Mouse (Mus musculus) hindbrain, embryonic 15.5 days (tissue): ENCODE measurements around the gene Prkcz. TPM values are rescaled to one million over a fixed set of nuclear protein-coding genes. Genes with fewer than 3 reads are reported as not detected.
"Not testable (repeated sequence)": the region's sequence is repeated elsewhere in the genome, so short reads cannot be mapped to it uniquely, and the experiment has no call there.

ENCODE experiments used
- ATAC-seq: fragments of 200-750 bp; cut with Nextera tagmentation; 2 replicates; pipeline ENCODE4 v1.8.0; 2017; ENCODE audit warnings: low read depth, moderate number of reproducible peaks, moderate TSS enrichment; ENCODE audit not compliant: low FRiP score
- H3K27ac ChIP-seq: fragments of 300-500 bp; sonication (generic); replicated peaks from 2 replicates; pipeline ENCODE4 v1.5.1; 2015; ENCODE audit warnings: mild to moderate bottlenecking, inconsistent platforms
- H3K27me3 ChIP-seq: fragments of 300-500 bp; sonication (generic); 2 replicates; pipeline ENCODE4 v1.6.1; 2015; ENCODE audit warnings: control low read depth, inconsistent platforms
- H3K36me3 ChIP-seq: fragments of 300-500 bp; sonication (generic); 2 replicates; pipeline ENCODE4 v1.6.1; 2015; ENCODE audit warnings: control low read depth, inconsistent platforms
- H3K4me1 ChIP-seq: fragments of 300-500 bp; sonication (generic); replicated peaks from 2 replicates; pipeline ENCODE4 v1.6.1; 2015; ENCODE audit warnings: control low read depth, inconsistent platforms
- H3K4me2 ChIP-seq: fragments of 300-500 bp; sonication (generic); 2 replicates; pipeline ENCODE4 v1.6.1; 2015; ENCODE audit warnings: moderate library complexity, mild to moderate bottlenecking, inconsistent platforms
- H3K4me3 ChIP-seq: fragments of 300-500 bp; sonication (generic); 2 replicates; pipeline ENCODE4 v1.5.1; 2015; ENCODE audit warnings: mild to moderate bottlenecking, inconsistent platforms
- H3K9ac ChIP-seq: fragments of 300-500 bp; sonication (generic); 2 replicates; pipeline ENCODE4 v1.6.1; 2015; ENCODE audit warnings: inconsistent platforms
- H3K9me3 ChIP-seq: fragments of 300-500 bp; sonication (generic); 2 replicates; pipeline ENCODE4 v1.6.1; 2016; ENCODE audit warnings: control low read depth, inconsistent platforms
- WGBS: fragments of 180-500 bp; shearing (Covaris S2); methylation state at CpG from one replicate; pipeline ENCODE4 v1.1.7; 2015; 5-methylcytosine and 5-hydroxymethylcytosine counted together
- polyA plus RNA-seq: library from polyadenylated mRNA; unstranded; fragments of >200 nt; fragmentation: Nextera tagmentation; extraction: Ambion mirVana; gene quantifications from 2 replicates; pipeline ENCODE4 v1.2.1, GENCODE M21; 2015

The Prkcz gene
- polyA plus RNA-seq, 1 experiment from 2014 or later = 87.2 TPM

DNA sequence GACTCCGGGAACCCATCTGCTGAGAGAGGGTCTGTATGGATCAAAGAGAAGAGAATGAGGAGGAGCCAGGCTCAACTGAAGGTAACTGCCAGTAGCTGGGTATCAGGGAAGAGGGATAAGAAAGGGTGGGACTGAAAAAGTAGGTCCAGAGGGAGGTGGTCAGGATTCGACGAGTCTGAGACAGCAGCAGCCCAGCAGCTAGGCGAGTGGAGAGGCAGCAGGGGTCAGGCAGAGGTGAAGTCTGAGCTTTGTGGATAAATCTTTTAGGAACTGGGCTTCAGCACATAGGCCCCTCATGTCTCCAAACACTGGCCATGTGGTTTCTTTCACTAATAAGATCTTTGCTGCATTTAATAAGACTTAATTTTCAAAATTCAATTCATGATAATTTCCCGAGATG is 86.7 kb downstream of the Prkcz start:
- H3K9me3 ChIP-seq = no peaks in the 10 kb centered on the region
- no peak overlapping the region for H3K4me3 ChIP-seq
- H3K27ac ChIP-seq = no peak overlapping the region
- no peak overlapping the region for H3K9ac ChIP-seq
- 55% methylated on average over 5 of the region's 5 CpGs for WGBS
- no peak for ATAC-seq
- no peak overlapping the region for H3K4me2 ChIP-seq
- peaks cover 24% of the 10 kb centered on the region for H3K36me3 ChIP-seq
- H3K4me1 ChIP-seq = peaks cover 5% of the 10 kb centered on the region; the same call in 1 of the 2 replicates
- H3K27me3 ChIP-seq = no peaks in the 10 kb centered on the region

DNA sequence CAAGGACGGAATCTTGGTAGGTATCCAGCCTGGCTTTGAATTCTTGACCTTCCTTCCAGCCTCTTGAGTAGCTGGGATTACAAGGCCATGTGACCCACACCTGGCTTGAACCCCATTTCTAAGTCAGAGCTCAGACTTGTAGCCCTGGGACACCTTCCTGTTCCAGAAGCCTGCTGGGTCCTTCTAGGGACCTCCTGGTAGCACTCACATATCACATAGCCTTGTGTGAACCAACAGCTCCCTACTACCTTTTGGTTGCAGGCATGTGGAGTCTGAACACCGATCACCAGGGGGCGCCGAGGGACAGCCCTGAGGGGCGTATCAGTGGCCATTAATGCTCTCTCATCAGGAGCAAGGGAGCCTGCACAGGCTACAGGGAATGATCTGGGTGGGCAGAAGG is 92.8 kb downstream of the Prkcz start:
- Histone ChIP-seq H3K4me2 (no peak overlapping the region), H3K27me3 (no peaks in the 10 kb centered on the region), H3K4me3 (no peak overlapping the region), H3K27ac (no peak overlapping the region), H3K9ac (no peak overlapping the region), H3K9me3 (no peaks in the 10 kb centered on the region), H3K36me3 (peaks cover 28% of the 10 kb centered on the region), H3K4me1 (no peaks in the 10 kb centered on the region)
- no peak for ATAC-seq
- 37% methylated on average over 5 of the region's 5 CpGs for WGBS

DNA sequence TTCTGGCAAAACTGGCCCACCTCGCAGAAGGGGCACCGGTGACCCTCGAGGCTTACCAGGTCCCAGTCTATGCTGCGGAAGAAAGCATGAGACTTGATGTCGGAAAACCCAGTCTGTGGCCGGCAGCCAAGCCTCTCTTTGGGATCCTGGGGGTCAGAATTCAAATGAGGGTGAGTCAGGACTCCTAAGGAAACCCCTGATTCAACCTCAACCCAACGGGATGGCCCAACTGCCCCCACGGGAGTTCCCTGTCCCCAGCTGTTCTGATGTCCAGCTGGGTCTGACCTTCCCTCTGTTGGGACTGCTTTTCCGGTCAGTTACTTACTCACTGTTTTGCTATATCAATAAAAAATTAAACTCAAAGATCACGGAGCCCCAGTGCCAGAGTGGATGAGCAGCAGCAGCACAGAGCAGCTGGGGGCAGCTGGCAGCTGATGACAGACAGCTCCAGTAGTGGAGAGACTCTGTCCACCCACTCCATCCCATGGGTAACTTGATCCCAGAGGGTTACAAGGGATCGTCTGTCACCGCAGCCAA is 93.5 kb downstream of the Prkcz start:
- Histone ChIP-seq H3K36me3 (peaks cover 26% of the 10 kb centered on the region), H3K9me3 (no peaks in the 10 kb centered on the region), H3K27ac (no peak overlapping the region), H3K9ac (no peak overlapping the region), H3K4me2 (no peak overlapping the region), H3K27me3 (no peaks in the 10 kb centered on the region), H3K4me1 (no peaks in the 10 kb centered on the region), H3K4me3 (no peak overlapping the region)
- 59% methylated on average over 12 of the region's 12 CpGs for WGBS
- ATAC-seq = no peak

DNA sequence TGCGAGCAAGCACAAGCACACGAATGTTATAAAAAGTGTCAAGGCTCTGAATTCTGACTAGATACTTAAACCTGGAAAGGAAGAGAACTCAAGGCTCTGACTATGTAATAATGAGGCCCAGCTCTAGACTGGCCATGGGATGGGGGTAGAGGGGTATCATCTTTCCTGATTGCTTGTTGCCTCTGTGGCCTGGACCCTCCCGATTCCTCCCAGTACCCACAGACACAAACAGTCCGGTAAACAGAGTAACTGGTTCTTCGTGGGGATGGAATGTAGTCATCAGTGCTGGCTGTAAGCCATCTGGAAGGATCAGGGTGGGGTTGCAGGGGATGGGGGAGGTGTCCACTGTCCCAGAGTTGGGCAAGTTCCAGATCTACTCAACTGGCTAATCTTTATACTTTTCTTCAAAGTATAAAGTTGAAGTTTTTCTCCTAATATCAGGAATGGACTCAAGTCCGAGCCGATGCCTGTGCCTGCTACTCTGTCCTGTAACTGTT is 94.1 kb downstream of the Prkcz start:
- no peak overlapping the region for H3K4me2 ChIP-seq
- peaks cover 26% of the 10 kb centered on the region for H3K36me3 ChIP-seq
- ATAC-seq = no peak
- H3K9ac ChIP-seq = no peak overlapping the region
- no peak overlapping the region for H3K4me3 ChIP-seq
- no peaks in the 10 kb centered on the region for H3K27me3 ChIP-seq
- H3K9me3 ChIP-seq = no peaks in the 10 kb centered on the region
- H3K27ac ChIP-seq = no peak overlapping the region
- 78% methylated on average over 7 of the region's 7 CpGs for WGBS
- no peaks in the 10 kb centered on the region for H3K4me1 ChIP-seq

DNA sequence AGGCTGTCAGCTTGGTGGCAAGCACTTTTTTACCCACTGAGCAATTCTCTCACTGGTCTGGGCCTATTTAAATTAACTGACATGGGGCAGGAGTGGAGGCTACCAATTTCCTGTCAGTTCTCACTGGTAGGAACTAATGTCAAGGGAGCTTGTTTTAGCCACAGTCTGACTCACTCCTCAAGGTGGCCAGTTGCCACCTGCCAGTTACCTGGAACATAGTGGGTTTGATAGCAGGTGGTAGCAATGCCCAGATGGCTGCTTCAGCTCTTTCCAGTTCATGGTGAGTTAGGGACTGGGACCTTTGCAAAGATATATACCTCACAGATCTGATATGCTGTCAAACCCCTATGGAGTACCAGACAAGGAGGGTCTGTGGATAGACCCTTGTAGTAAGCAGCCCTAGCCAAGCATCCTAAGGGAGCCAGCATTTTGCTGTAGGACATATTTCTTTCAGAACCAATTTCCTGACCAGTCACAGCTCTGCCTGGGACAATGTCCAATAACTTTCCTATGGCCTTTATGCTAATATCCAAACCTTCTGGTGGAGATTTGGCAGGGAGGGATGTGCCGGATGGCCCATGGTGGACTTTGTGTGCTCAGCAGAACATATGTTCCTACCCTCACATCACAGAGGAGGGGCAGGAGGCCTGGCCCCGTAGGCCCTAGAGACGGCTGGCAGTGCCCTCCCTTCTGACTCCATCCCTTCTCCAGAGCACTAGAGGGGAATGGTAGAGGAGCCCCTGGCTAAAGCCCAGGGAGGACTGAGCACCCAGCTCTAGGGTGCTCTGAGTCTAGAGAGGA is 96.4 kb downstream of the Prkcz start:
- Histone ChIP-seq H3K4me3 (no peak overlapping the region), H3K9ac (no peak overlapping the region), H3K27ac (no peak overlapping the region), H3K9me3 (no peaks in the 10 kb centered on the region), H3K4me2 (no peak overlapping the region), H3K4me1 (no peaks in the 10 kb centered on the region), H3K27me3 (no peaks in the 10 kb centered on the region), H3K36me3 (peaks cover 19% of the 10 kb centered on the region)
- ATAC-seq = 0 out of 2 replicates have a peak, but pooled peaks have one; percentile 55
- 65% methylated on average over 3 of the region's 3 CpGs for WGBS

DNA sequence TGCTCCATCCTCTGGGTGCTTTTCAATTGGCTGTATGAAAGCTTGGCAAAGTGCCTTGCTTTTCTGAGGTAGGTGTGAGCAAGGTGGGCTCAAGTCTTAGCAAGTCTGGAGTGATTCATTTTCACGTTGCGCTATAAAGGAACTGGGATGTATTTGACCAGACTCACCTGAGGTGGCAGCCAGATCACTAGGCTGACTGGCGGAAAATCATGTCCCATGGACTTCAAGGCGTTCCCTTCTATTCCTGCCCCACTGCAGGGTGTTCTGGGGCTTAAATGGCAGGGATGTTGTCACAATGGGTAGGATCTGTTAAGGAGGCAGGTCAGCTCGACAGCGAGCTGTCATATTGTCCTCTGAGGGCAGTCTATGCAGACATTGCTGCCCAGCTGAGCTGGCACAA is 108.9 kb downstream of the Prkcz start:
- H3K4me3 ChIP-seq = no peak overlapping the region
- H3K4me2 ChIP-seq = peak overlapping the region; percentile 85; the same call in 1 of the 2 replicates
- no peak overlapping the region for H3K27ac ChIP-seq
- H3K9ac ChIP-seq = no peak overlapping the region
- H3K36me3 ChIP-seq = peaks cover 6% of the 10 kb centered on the region; the same call in 1 of the 2 replicates
- H3K27me3 ChIP-seq = no peaks in the 10 kb centered on the region
- WGBS = 77% methylated on average over 6 of the region's 6 CpGs
- ATAC-seq = no peak
- peaks cover 39% of the 10 kb centered on the region for H3K4me1 ChIP-seq
- H3K9me3 ChIP-seq = no peaks in the 10 kb centered on the region

DNA sequence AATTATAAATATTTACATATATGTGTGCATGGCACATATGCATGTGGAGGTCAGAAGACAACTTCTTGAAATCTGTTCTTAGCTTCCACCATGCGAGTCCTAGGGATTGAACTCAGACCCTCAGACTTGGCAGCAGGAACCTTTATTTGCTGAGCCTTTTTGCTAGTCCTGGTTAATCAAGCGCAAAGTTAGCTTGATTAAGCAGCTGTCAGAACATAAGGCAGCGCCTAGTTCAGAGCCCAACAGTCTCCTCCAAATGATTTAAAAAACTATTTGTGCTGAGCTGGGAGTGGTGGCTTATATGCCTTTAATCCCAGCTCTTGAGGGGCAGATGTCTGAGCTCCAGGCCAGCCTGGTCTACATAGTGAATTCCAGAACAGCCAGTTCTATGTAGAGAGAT is 110.0 kb downstream of the Prkcz start:
- no peaks in the 10 kb centered on the region for H3K36me3 ChIP-seq

DNA sequence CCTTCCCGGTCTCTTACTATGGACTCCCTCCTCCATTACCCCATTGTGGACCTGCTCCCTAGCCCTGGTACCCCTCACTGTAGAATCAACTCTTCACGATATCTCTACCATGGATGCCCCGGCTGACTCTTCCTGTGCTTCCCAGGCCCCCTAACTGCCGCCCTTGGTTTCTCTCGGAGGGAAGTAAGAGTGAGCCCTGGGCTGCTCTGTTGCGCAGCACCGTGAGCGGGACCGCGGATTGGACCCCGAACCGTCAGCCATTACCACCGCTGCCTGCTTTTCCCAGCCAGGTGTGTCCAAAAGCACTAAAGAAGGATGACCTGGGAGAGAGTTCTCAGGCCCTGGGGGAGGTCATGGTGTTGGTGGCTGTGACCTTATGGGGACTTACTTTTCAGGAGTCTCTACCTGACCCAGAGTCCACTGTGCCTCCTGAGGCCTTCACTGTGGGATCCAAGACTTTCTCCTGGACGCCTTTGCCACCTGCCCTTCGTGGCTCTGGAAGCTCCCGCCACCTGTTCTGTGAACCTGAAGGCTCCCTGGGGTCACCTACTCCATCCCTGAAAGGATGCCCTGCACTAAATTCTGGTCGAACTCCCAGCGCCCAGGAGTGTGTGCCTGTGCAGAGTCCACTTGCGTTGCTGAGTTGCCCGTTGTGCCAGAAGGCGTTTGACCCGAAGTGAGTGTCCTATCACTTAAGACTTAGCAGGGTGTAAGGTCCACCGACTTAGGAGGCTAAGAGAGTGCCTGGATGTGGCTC is 110.6 kb downstream of the Prkcz start:
- 11% methylated on average over 23 of the region's 23 CpGs for WGBS
- peak overlapping the region; percentile 58 for H3K4me3 ChIP-seq

More for the DNA sequence above, 110.0 kb downstream of the Prkcz start:
- Histone ChIP-seq H3K27me3 (no peaks in the 10 kb centered on the region), H3K9me3 (no peaks in the 10 kb centered on the region), H3K9ac (peak overlapping the region; percentile 75), H3K4me3 (peak overlapping the region; percentile 58), H3K27ac (peak overlapping the region; percentile 99; the same call in 1 of the 2 replicates), H3K4me1 (peaks cover 44% of the 10 kb centered on the region), H3K4me2 (peak overlapping the region; percentile 85)
- WGBS = 49% methylated on average over 3 of the region's 3 CpGs
- no peak for ATAC-seq

DNA sequence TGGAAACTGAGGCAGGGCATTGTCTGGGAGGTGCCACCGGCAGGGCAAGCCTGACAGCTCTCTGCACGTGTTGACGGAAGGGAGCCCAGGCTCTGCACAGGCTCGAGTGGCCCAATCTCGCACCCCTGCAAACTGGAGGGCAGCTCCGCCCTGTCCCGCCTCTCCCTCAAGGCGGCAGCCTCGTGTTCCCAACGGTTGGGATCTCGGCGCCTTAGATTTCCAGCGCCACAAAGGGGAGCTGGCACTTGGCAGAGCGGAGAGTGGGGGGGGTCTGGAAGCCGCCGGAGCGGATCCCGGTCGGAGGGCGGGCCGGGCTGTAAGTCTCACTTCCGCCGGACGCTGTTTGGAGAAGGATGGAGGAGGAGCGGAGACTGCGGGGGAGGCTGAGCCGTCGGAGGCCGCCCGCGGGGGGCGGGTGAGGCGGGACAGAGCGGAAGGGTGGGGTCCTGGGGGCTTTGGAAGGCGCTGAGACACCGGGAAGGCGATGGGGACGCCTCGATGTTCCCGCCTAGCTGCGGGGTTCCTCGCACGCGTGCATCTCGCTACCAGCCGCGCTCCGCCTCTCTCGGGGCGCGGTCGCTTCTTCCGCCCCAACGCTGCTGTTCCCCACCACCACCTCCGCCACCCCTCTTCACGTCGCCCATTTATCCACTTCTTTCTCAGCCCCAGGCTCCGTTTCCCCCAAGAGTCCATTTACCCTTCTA is 111.4 kb downstream of the Prkcz start, which contains the start of gene Faap20:
Gene Faap20 (plus strand): TSS at position 155 of the 704 bp plus-strand sequence.
- H3K27me3 ChIP-seq = no peaks in the 10 kb centered on the region
- peak within 1 kb of the TSS; percentile 75 for H3K9ac ChIP-seq
- H3K27ac ChIP-seq = peak within 1 kb of the TSS; percentile 99
- H3K4me2 ChIP-seq = peak within 1 kb of the TSS; percentile 85
- peak; percentile 89 for ATAC-seq
- H3K9me3 ChIP-seq = no peaks in the 10 kb centered on the region
- WGBS = 0% methylated on average over 40 of the region's 58 CpGs
- H3K4me1 ChIP-seq = peaks cover 48% of the 10 kb centered on the region
- H3K4me3 ChIP-seq = peak within 1 kb of the TSS; percentile 58
- H3K36me3 ChIP-seq = no peaks in the 10 kb centered on the region

More for the DNA sequence above, 110.6 kb downstream of the Prkcz start:
- no peaks in the 10 kb centered on the region for H3K9me3 ChIP-seq
- H3K27me3 ChIP-seq = no peaks in the 10 kb centered on the region
- H3K36me3 ChIP-seq = no peaks in the 10 kb centered on the region
- peak overlapping the region; percentile 75 for H3K9ac ChIP-seq
- peak; percentile 14 for ATAC-seq
- H3K27ac ChIP-seq = peak overlapping the region; percentile 99
- peaks cover 48% of the 10 kb centered on the region for H3K4me1 ChIP-seq
- peak overlapping the region; percentile 85 for H3K4me2 ChIP-seq

DNA sequence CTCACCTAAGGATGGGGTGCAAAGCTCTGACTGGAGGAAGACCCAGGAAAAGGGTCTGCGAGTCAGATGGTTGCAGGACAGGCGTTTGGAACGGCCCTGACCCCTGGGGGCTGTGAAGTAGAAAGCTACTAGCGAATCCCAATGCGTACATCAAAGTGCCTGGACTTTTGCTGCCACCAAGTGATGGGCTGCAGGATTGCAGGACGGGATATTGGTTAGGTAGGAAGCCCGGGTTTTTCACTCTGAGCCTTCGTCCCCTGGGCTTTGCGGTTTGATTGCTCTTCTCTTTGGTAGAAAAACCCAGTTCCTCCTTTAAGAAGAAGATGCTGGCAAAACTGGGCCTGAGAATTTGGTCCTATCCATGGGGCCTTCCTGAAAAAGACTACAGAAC is 111.9 kb downstream of the Prkcz start:
- Histone ChIP-seq H3K27me3 (no peaks in the 10 kb centered on the region), H3K9me3 (no peaks in the 10 kb centered on the region), H3K4me1 (peaks cover 48% of the 10 kb centered on the region), H3K9ac (peak overlapping the region; percentile 75), H3K36me3 (no peaks in the 10 kb centered on the region), H3K4me3 (peak overlapping the region; percentile 58), H3K27ac (peak overlapping the region; percentile 99), H3K4me2 (peak overlapping the region; percentile 85)
- under 1% methylated on average over 9 of the region's 9 CpGs for WGBS
- ATAC-seq = peak; percentile 71

DNA sequence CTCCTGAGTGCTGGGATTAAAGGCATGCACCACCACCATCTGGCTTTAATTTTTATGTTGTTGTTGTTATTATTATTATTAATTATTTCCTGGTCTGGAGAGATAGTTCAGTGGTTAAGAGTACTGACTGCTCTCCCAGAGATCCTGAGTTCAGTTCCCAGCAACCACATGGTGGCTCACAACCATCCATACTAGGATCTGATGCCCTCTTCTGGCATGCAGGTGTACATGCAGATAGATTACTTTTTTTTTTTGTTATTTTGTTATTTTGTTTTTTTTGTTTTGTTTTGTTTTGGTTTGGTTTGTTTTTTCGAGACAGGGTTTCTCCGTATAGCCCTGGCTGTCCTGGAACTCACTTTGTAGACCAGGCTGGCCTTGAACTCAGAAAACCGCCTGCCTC is 113.1 kb downstream of the Prkcz start:
- H3K36me3 ChIP-seq, H3K27ac ChIP-seq, H3K4me2 ChIP-seq, H3K4me3 ChIP-seq, H3K9me3 ChIP-seq, H3K27me3 ChIP-seq, ATAC-seq, H3K9ac ChIP-seq: not testable (repeated sequence)
- WGBS = 97% methylated on average over 3 of the region's 3 CpGs
- peaks cover 43% of the 10 kb centered on the region for H3K4me1 ChIP-seq
